Mouse (Mus musculus) CD4-positive naive resting alpha-beta T cell, adult 76 days (primary cell): ENCODE data around the gene Hmcn2. TPM values are rescaled to one million over a fixed set of nuclear protein-coding genes. Genes with fewer than 3 reads are reported as not detected.

Experiments
- total RNA-seq: library from RNA; stranded (reverse); gene quantifications from one replicate; pipeline ENCODE4 v1.2.4, GENCODE M21; 2023

Hmcn2 gene
- total RNA-seq = not detected

GRCm38 (mm10) chr2:31314007-31314465 lies at the start of gene Hmcn2:
Hmcn2 (plus strand) TSS chr2:31314415.

GRCm38 (mm10) chr2:31469931-31470682 lies 155.9 kb downstream of the Hmcn2 start, which contains the start of gene Ass1:
Ass1 (plus strand) TSS chr2:31470207.

Other genes with a start within 250 kb of the Hmcn2 start
- gene Fnbp1, start 172.4 kb upstream of the Hmcn2 start, total RNA-seq = 206 TPM
- gene Gpr107, start 162.1 kb upstream of the Hmcn2 start, total RNA-seq = 55.5 TPM
- 0.12 TPM for gene Ncs1, start 68.6 kb upstream of the Hmcn2 start, total RNA-seq
- 135 TPM for gene Ass1, start 155.8 kb downstream of the Hmcn2 start, total RNA-seq